Mouse (Mus musculus): ENCODE results near the gene Srebf1.

The Srebf1 gene

GRCm38 (mm10) chr11:60222469-60223236, at the start of gene Srebf1:
TSS of gene Srebf1 (minus strand) at chr11:60222581.
- no peak for DNase-seq (ENCODE audit: extremely low read depth, low read depth, low spot score)

GRCm38 (mm10) chr11:60268563-60268962, 46.2 kb upstream of the Srebf1 start:
- DNase-seq (ENCODE audit: extremely low read depth, low read depth, low spot score), result no peak

- no peak for DNase-seq (ENCODE audit: extremely low read depth, low read depth, low spot score)
These were observed 43.0 kb upstream of the Srebf1 start for GRCm38 (mm10) chr11:60265271-60265985.

- DNase-seq (ENCODE audit: extremely low read depth, low read depth, low spot score), result no peak
These were observed 42.3 kb upstream of the Srebf1 start for GRCm38 (mm10) chr11:60264651-60265050.

- no peak for DNase-seq (ENCODE audit: extremely low read depth, low read depth, low spot score)
These were observed 40.0 kb upstream of the Srebf1 start for GRCm38 (mm10) chr11:60262396-60262795.

- DNase-seq (ENCODE audit: extremely low read depth, low read depth, low spot score), result no peak
These were observed 38.4 kb upstream of the Srebf1 start for GRCm38 (mm10) chr11:60260743-60261142.

GRCm38 (mm10) chr11:60257696-60258095, 35.3 kb upstream of the Srebf1 start:
- DNase-seq (ENCODE audit: extremely low read depth, low read depth, low spot score), result no peak

- no peak for DNase-seq (ENCODE audit: extremely low read depth, low read depth, low spot score)
These were observed 34.3 kb upstream of the Srebf1 start for GRCm38 (mm10) chr11:60256713-60257112.

GRCm38 (mm10) chr11:60256176-60256681, 33.8 kb upstream of the Srebf1 start:
- DNase-seq (ENCODE audit: extremely low read depth, low read depth, low spot score), result no peak

- DNase-seq (ENCODE audit: extremely low read depth, low read depth, low spot score), result peak; percentile 89
These were observed 33.3 kb upstream of the Srebf1 start for GRCm38 (mm10) chr11:60255639-60256038.

GRCm38 (mm10) chr11:60255181-60255580, 32.8 kb upstream of the Srebf1 start:
- no peak for DNase-seq (ENCODE audit: extremely low read depth, low read depth, low spot score)

GRCm38 (mm10) chr11:60254308-60254707, 31.9 kb upstream of the Srebf1 start:
- no peak for DNase-seq (ENCODE audit: extremely low read depth, low read depth, low spot score)

GRCm38 (mm10) chr11:60253546-60253945, 31.2 kb upstream of the Srebf1 start:
- no peak for DNase-seq (ENCODE audit: extremely low read depth, low read depth, low spot score)

GRCm38 (mm10) chr11:60250971-60251643, 28.7 kb upstream of the Srebf1 start:
- DNase-seq (ENCODE audit: extremely low read depth, low read depth, low spot score), result no peak

- no peak for DNase-seq (ENCODE audit: extremely low read depth, low read depth, low spot score)
These were observed 27.5 kb upstream of the Srebf1 start for GRCm38 (mm10) chr11:60249885-60250284.

GRCm38 (mm10) chr11:60248596-60249404, 26.4 kb upstream of the Srebf1 start:
- no peak for DNase-seq (ENCODE audit: extremely low read depth, low read depth, low spot score)

- DNase-seq (ENCODE audit: extremely low read depth, low read depth, low spot score), result no peak
These were observed 25.6 kb upstream of the Srebf1 start for GRCm38 (mm10) chr11:60247753-60248550.

GRCm38 (mm10) chr11:60246077-60246476, 23.7 kb upstream of the Srebf1 start:
- no peak for DNase-seq (ENCODE audit: extremely low read depth, low read depth, low spot score)

GRCm38 (mm10) chr11:60244503-60245143, 22.2 kb upstream of the Srebf1 start:
- no peak for DNase-seq (ENCODE audit: extremely low read depth, low read depth, low spot score)

Data from fat pad, adult 2 months (tissue).